Mouse (Mus musculus) midbrain, embryonic 13.5 days (tissue): ENCODE results near the gene Gpr39. TPM values are rescaled to one million over a fixed set of nuclear protein-coding genes. Genes with fewer than 3 reads are reported as not detected.

Experiments
- ATAC-seq: fragments of 200-750 bp; cut with Nextera tagmentation; 2 replicates; pipeline ENCODE4 v1.8.0; 2017; ENCODE audit warnings: mild to moderate bottlenecking, moderate TSS enrichment, moderate library complexity
- H3K27ac ChIP-seq: fragments of 300-500 bp; sonication (generic); 2 replicates; pipeline ENCODE4 v1.5.1; 2015; ENCODE audit warnings: inconsistent platforms, mild to moderate bottlenecking, moderate library complexity
- H3K27me3 ChIP-seq: fragments of 300-500 bp; sonication (generic); 2 replicates; pipeline ENCODE4 v1.6.1; 2015; ENCODE audit warnings: mild to moderate bottlenecking, inconsistent platforms
- H3K36me3 ChIP-seq: fragments of 300-500 bp; sonication (generic); 2 replicates; pipeline ENCODE4 v1.6.1; 2015; ENCODE audit warnings: mild to moderate bottlenecking, inconsistent platforms
- H3K4me1 ChIP-seq: fragments of 300-500 bp; sonication (generic); replicated peaks from 2 replicates; pipeline ENCODE4 v1.6.1; 2015; ENCODE audit warnings: inconsistent platforms
- H3K4me2 ChIP-seq: fragments of 300-500 bp; sonication (generic); replicated peaks from 2 replicates; pipeline ENCODE4 v1.6.1; 2015; ENCODE audit warnings: moderate library complexity, mild to moderate bottlenecking, inconsistent platforms
- H3K4me3 ChIP-seq: fragments of 300-500 bp; sonication (generic); replicated peaks from 2 replicates; pipeline ENCODE4 v1.5.1; 2015; ENCODE audit warnings: mild to moderate bottlenecking, inconsistent platforms
- H3K9ac ChIP-seq: fragments of 300-500 bp; sonication (generic); replicated peaks from 2 replicates; pipeline ENCODE4 v1.6.1; 2015; ENCODE audit warnings: mild to moderate bottlenecking, inconsistent platforms
- H3K9me3 ChIP-seq: fragments of 300-500 bp; sonication (generic); 2 replicates; pipeline ENCODE4 v1.6.1; 2016; ENCODE audit warnings: mild to moderate bottlenecking, inconsistent platforms
- WGBS: fragments of 180-500 bp; shearing (Covaris S2); methylation state at CpG from one replicate; pipeline ENCODE4 v1.1.7; 2015; 5-methylcytosine and 5-hydroxymethylcytosine counted together
- polyA plus RNA-seq: library from polyadenylated mRNA; unstranded; fragments of >200 nt; fragmentation: Nextera tagmentation; extraction: Ambion mirVana; gene quantifications from 2 replicates; pipeline ENCODE4 v1.2.1, GENCODE M21; 2015

Gpr39 gene
- polyA plus RNA-seq, 1 experiment from 2014 or later: not detected

GRCm38 (mm10) chr1:125731854-125732253 is 55.1 kb downstream of the Gpr39 start:
- no peak for ATAC-seq
- Histone ChIP-seq H3K27me3 (no peaks in the 10 kb centered on the region), H3K36me3 (no peaks in the 10 kb centered on the region), H3K27ac (no peak overlapping the region), H3K4me1 (peaks cover 12% of the 10 kb centered on the region), H3K9me3 (no peaks in the 10 kb centered on the region), H3K4me3 (no peak overlapping the region), H3K9ac (no peak overlapping the region), H3K4me2 (no peak overlapping the region)
- 85% methylated on average over 4 of the region's 4 CpGs for WGBS

DNA sequence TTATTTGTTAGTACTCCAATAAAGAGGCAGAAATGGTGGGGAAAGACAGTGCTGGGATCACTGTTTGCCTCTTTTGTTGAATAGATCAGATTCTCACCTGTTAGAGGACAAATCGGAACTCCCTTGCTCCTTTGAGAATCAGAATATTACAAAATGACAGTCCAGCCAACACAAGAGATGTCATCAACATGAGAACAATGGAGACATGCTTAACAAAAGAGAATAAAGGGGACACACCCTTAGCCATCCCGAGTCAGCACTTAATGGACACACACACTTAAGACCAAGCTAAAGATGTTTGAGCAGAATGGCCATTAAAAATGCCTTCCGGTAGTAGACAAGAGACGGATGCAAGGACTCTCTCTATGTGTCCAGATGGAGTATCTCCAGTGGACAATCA is 68.0 kb downstream of the Gpr39 start:
- 92% methylated on average over 4 of the region's 4 CpGs for WGBS

GRCm38 (mm10) chr1:125755335-125755996 is 78.7 kb downstream of the Gpr39 start:
- Histone ChIP-seq H3K9me3 (no peaks in the 10 kb centered on the region), H3K9ac (no peak overlapping the region), H3K4me3 (no peak overlapping the region), H3K36me3 (no peaks in the 10 kb centered on the region), H3K27me3 (no peaks in the 10 kb centered on the region), H3K4me1 (0 out of 2 replicates have a peak, but pooled peaks cover 2% of the 10 kb centered on the region), H3K4me2 (no peak overlapping the region), H3K27ac (no peak overlapping the region)
- 86% methylated on average over 4 of the region's 4 CpGs for WGBS
- ATAC-seq: no peak

More for the DNA sequence above, 68.0 kb downstream of the Gpr39 start:
- H3K27ac ChIP-seq: no peak overlapping the region
- no peaks in the 10 kb centered on the region for H3K27me3 ChIP-seq
- H3K9ac ChIP-seq: no peak overlapping the region
- no peak overlapping the region for H3K4me3 ChIP-seq
- no peaks in the 10 kb centered on the region for H3K36me3 ChIP-seq
- no peak overlapping the region for H3K4me2 ChIP-seq
- ATAC-seq: no peak
- no peaks in the 10 kb centered on the region; the same call in 1 of the 2 replicates for H3K4me1 ChIP-seq
- H3K9me3 ChIP-seq: no peaks in the 10 kb centered on the region

DNA sequence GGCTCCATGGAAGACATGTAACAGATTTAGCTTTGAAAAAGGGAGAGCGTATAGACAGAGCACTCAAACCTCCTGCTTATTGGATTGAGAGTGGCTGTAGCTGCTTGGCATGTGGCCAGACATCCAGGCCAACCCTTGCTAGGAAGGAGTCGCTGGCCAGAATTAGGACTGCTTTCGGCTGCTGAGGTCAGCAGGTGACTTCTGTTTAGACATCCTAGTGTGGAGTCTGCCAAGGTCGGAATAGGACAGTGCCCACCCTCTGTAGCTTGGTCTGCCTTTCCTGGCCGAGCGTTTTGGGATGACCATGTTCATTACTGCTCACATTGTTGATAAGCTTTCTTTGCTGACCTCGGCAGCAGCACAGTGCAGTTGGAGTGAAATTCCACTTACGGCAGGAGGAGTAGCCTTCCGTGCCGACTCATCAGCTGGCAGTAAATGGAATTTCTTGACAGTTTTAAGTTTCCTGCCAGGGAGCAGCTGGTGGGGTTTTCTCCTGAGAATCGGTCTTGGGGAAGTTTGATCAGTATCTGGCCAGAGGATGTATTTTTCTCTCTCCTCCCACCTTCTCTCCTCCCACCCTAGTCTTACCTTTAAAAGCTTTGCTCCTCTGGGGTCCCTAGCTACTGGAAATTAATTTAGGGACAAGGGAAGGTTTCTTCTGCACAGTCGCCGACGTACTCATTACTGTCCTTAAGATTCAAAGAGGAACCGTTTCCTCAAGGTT is 83.3 kb downstream of the Gpr39 start:
- Histone ChIP-seq H3K4me3 (no peak overlapping the region), H3K9me3 (no peaks in the 10 kb centered on the region), H3K27ac (no peak overlapping the region), H3K4me2 (no peak overlapping the region), H3K4me1 (0 out of 2 replicates have a peak, but pooled peaks cover 2% of the 10 kb centered on the region), H3K9ac (no peak overlapping the region), H3K36me3 (no peaks in the 10 kb centered on the region), H3K27me3 (no peaks in the 10 kb centered on the region)
- peak; percentile 40; the same call in 1 of the 2 replicates for ATAC-seq
- WGBS: 75% methylated on average over 15 of the region's 15 CpGs

- Histone ChIP-seq H3K9ac (no peak overlapping the region), H3K4me3 (no peak overlapping the region), H3K4me1 (0 out of 2 replicates have a peak, but pooled peaks cover 2% of the 10 kb centered on the region), H3K36me3 (no peaks in the 10 kb centered on the region), H3K27me3 (no peaks in the 10 kb centered on the region), H3K27ac (no peak overlapping the region), H3K4me2 (no peak overlapping the region), H3K9me3 (no peaks in the 10 kb centered on the region)
- no peak for ATAC-seq
- WGBS: 73% methylated on average over 5 of the region's 5 CpGs
Measured at GRCm38 (mm10) chr1:125760696-125761025, 83.9 kb downstream of the Gpr39 start.

- H3K9ac ChIP-seq: no peak overlapping the region
- no peak overlapping the region for H3K4me2 ChIP-seq
- H3K9me3 ChIP-seq: no peaks in the 10 kb centered on the region
- no peaks in the 10 kb centered on the region for H3K27me3 ChIP-seq
- no peak for ATAC-seq
- H3K4me1 ChIP-seq: 0 out of 2 replicates have a peak, but pooled peaks cover 2% of the 10 kb centered on the region
- H3K27ac ChIP-seq: no peak overlapping the region
- 42% methylated on average over 1 of the region's 1 CpGs for WGBS
- H3K4me3 ChIP-seq: no peak overlapping the region
- no peaks in the 10 kb centered on the region for H3K36me3 ChIP-seq
Measured at GRCm38 (mm10) chr1:125762076-125762475, 85.3 kb downstream of the Gpr39 start.

- H3K4me1 ChIP-seq: 0 out of 2 replicates have a peak, but pooled peaks cover 3% of the 10 kb centered on the region
- no peaks in the 10 kb centered on the region for H3K36me3 ChIP-seq
- ATAC-seq: peak; percentile 57
- no peak overlapping the region for H3K4me2 ChIP-seq
- H3K27me3 ChIP-seq: 0 out of 2 replicates have a peak, but pooled peaks cover 2% of the 10 kb centered on the region
- no peak overlapping the region for H3K27ac ChIP-seq
- H3K9me3 ChIP-seq: no peaks in the 10 kb centered on the region
- no peak overlapping the region for H3K9ac ChIP-seq
- H3K4me3 ChIP-seq: no peak overlapping the region
- WGBS: 17% methylated on average over 4 of the region's 4 CpGs
Measured at GRCm38 (mm10) chr1:125789804-125790203, 113.0 kb downstream of the Gpr39 start.

DNA sequence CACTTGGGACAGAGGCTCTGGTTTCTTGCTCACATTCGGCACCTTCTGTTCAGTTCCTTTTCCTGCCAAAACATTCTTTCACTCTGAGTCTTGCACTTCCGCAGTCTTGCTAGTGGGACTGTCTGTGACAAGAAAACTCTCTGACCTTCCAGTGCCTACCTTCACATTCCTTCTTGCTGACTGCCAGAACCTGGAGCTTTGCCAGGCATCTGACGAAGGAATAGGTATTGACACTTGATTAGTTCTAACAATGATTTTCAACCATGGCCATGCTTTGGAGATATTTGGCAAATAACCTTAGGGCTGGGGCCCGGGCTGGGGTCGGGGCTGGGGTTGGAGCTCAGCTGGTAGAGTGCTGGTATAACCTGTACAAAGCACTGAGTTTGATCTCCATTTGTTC is 123.7 kb downstream of the Gpr39 start:
- ATAC-seq: no peak
- 92% methylated on average over 5 of the region's 5 CpGs for WGBS

DNA sequence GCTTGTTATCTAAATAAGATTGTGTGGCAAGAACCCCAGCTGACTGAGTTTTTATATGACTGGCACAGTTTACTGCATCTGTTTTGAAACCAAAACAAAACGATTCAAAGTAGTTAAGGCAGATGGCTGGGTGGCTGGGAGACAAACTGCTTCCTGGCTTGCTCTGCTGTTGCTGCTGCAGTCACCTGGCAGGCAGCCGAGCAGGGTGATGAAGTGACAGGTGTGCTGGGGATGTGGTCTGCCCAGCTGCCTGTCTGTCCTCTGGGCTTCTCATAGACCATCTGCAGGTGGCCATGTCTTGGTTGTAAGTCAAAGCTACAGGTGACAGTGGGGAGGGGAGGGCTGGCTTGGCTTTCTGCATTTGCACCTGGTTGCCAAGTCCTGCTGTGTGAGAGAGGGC is 131.6 kb downstream of the Gpr39 start:
- Histone ChIP-seq H3K27me3 (no peaks in the 10 kb centered on the region), H3K9me3 (no peaks in the 10 kb centered on the region), H3K9ac (no peak overlapping the region), H3K4me1 (no peaks in the 10 kb centered on the region), H3K4me2 (no peak overlapping the region), H3K36me3 (no peaks in the 10 kb centered on the region), H3K4me3 (no peak overlapping the region), H3K27ac (no peak overlapping the region)
- WGBS: 85% methylated on average over 2 of the region's 2 CpGs
- ATAC-seq: no peak

More for the DNA sequence above, 123.7 kb downstream of the Gpr39 start:
- H3K4me1 ChIP-seq: no peaks in the 10 kb centered on the region
- H3K27ac ChIP-seq: no peak overlapping the region
- H3K27me3 ChIP-seq: no peaks in the 10 kb centered on the region
- H3K4me2 ChIP-seq: no peak overlapping the region
- no peak overlapping the region for H3K4me3 ChIP-seq
- no peak overlapping the region for H3K9ac ChIP-seq
- peaks cover 8% of the 10 kb centered on the region; the same call in 1 of the 2 replicates for H3K9me3 ChIP-seq
- H3K36me3 ChIP-seq: no peaks in the 10 kb centered on the region

DNA sequence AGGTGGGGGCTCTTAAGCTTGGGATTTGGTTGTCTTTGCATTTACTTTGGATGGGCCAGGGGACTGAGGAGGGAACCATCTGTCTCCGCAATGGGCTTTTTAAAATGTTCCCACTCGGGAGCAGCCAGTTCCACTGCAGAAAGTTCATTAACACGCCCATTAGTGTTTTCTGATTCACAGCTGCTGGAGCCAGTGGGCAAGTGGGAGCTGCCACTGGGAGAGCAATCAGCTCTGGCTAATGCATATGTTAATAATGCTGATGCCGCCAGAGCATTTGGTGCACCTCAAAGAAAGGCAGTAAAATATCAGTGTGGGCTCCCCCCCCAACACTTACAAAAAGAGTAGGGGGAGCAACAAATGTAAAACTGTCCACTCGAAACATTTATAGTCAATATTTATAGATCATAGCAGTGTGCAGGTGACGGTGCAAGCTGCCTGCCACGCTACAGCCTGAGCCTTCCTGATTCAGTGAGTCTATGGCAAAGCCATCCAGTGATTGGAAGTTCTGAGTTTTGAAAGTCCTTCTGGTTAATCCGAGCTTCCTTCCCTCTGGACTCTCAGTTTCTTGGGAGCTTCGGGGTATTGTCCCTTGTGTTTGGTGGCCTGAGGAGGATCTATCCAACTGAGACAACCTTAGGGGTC is 136.5 kb downstream of the Gpr39 start:
- Histone ChIP-seq H3K4me2 (no peak overlapping the region), H3K36me3 (no peaks in the 10 kb centered on the region), H3K27ac (no peak overlapping the region), H3K9ac (no peak overlapping the region), H3K9me3 (no peaks in the 10 kb centered on the region), H3K27me3 (no peaks in the 10 kb centered on the region), H3K4me3 (no peak overlapping the region), H3K4me1 (no peaks in the 10 kb centered on the region)
- 75% methylated on average over 9 of the region's 9 CpGs for WGBS
- no peak for ATAC-seq

DNA sequence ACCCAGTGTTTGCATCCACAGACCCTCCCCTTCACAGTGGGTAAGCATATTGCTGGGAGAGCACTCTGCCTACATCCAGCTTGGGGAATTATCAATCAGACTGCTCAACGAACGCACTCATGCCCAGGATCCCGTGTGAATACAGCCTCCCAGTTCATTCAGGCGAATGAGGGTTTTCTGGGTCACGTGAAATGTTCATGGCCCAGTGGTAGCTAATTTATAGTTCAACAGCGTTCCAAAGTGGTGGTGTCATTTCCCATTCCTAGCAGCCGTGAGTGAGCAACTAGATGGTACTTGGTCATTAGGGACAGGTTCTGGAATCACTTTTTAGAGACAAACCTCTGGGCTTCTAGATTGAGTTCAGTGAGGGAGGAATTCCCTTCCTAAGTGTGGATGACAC is 144.3 kb downstream of the Gpr39 start:
- ATAC-seq: no peak
- Histone ChIP-seq H3K27ac (no peak overlapping the region), H3K9me3 (no peaks in the 10 kb centered on the region), H3K9ac (no peak overlapping the region), H3K4me3 (no peak overlapping the region), H3K27me3 (no peaks in the 10 kb centered on the region), H3K4me1 (no peaks in the 10 kb centered on the region), H3K36me3 (no peaks in the 10 kb centered on the region), H3K4me2 (no peak overlapping the region)
- whole genome bisulfite sequencing: 84% methylated on average over 7 of the region's 7 CpGs

DNA sequence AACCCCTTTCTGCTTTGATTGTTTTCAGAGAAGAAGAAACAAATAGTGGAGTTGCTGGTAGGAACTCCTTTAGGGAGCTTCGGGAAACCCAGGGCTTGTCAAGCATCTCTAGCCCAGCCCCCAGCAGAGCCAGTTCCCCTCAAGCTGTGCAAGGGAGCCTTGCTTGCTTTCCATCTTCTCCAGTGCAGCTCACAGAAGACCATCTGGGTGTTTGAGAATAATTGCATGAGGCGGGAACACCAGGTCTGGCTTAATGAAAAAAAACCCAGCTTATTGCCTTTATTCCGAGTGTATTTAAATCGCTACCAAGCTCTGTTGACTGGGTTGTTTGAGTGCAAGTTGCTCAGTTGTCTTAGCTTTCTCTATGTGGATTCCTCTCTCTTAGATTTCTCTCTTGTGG is 146.8 kb downstream of the Gpr39 start:
- Histone ChIP-seq H3K4me2 (no peak overlapping the region), H3K4me1 (no peaks in the 10 kb centered on the region), H3K9ac (no peak overlapping the region), H3K27ac (no peak overlapping the region), H3K4me3 (no peak overlapping the region), H3K9me3 (no peaks in the 10 kb centered on the region), H3K27me3 (no peaks in the 10 kb centered on the region), H3K36me3 (no peaks in the 10 kb centered on the region)
- no peak for ATAC-seq
- WGBS: 90% methylated on average over 4 of the region's 4 CpGs
